Mouse (Mus musculus) liver, adult 2 months (tissue): ENCODE data around the gene Cdc25a.

Experiments
- CTCF ChIP-seq: fragments of 200-500 bp; IDR thresholded peaks from 2 replicates; pipeline ENCODE4 v1.5.1; 2011; ENCODE audit warnings: low read depth, low read length, control low read depth
- POLR2A ChIP-seq: fragments of 200-500 bp; IDR thresholded peaks from 2 replicates; pipeline ENCODE4 v1.6.1; 2011; ENCODE audit warnings: low read length, control low read depth; ENCODE audit not compliant: insufficient read depth; ENCODE audit errors: extremely low read depth

- TF ChIP-seq CTCF (no peak), POLR2A (no peak)
These were observed 21.0 kb upstream of the Cdc25a start for GRCm38 (mm10) chr9:109854341-109854740.
